Mouse (Mus musculus): ENCODE measurements around the gene Crlf2. TPM values are rescaled to one million over a fixed set of nuclear protein-coding genes. Genes with fewer than 3 reads are reported as not detected.

The Crlf2 gene
- 3.1 and 3.4 TPM in 2 replicates for polyA plus RNA-seq (2012; ENCODE audit: insufficient read depth, insufficient read length, missing spikeins)

GRCm38 (mm10) chr5:109558404-109559160 lies at the start of gene Crlf2:
Gene Crlf2, minus strand, starts transcription at chr5:109558993.
- H3K27ac ChIP-seq (replicated peaks; ENCODE audit: low read depth, low read length), result peak within 1 kb of the TSS; percentile 99
- no peaks in the 10 kb centered on the region for H3K4me1 ChIP-seq (ENCODE audit: control insufficient read depth, insufficient read depth, insufficient read length, low read length)
- H3K4me3 ChIP-seq (ENCODE audit: insufficient read depth, low read depth, low read length), result peak within 1 kb of the TSS; percentile 82

- Histone ChIP-seq H3K27ac (replicated peaks; ENCODE audit: low read depth, low read length) (no peak overlapping the region), H3K4me1 (ENCODE audit: control insufficient read depth, insufficient read depth, insufficient read length, low read length) (no peaks in the 10 kb centered on the region), H3K4me3 (ENCODE audit: insufficient read depth, low read depth, low read length) (no peak overlapping the region)
Measured at GRCm38 (mm10) chr5:109602585-109602984, 43.8 kb upstream of the Crlf2 start.

GRCm38 (mm10) chr5:109601080-109601479 lies 42.3 kb upstream of the Crlf2 start:
- Histone ChIP-seq H3K4me1 (ENCODE audit: control insufficient read depth, insufficient read depth, insufficient read length, low read length) (no peaks in the 10 kb centered on the region), H3K4me3 (ENCODE audit: insufficient read depth, low read depth, low read length) (no peak overlapping the region), H3K27ac (replicated peaks; ENCODE audit: low read depth, low read length) (no peak overlapping the region)

GRCm38 (mm10) chr5:109598876-109599275 lies 40.1 kb upstream of the Crlf2 start:
- no peak overlapping the region for H3K4me3 ChIP-seq (ENCODE audit: insufficient read depth, low read depth, low read length)
- H3K27ac ChIP-seq (replicated peaks; ENCODE audit: low read depth, low read length), result no peak overlapping the region
- H3K4me1 ChIP-seq (ENCODE audit: control insufficient read depth, insufficient read depth, insufficient read length, low read length), result no peaks in the 10 kb centered on the region

- Histone ChIP-seq H3K4me1 (ENCODE audit: control insufficient read depth, insufficient read depth, insufficient read length, low read length) (no peaks in the 10 kb centered on the region), H3K4me3 (ENCODE audit: insufficient read depth, low read depth, low read length) (no peak overlapping the region), H3K27ac (replicated peaks; ENCODE audit: low read depth, low read length) (no peak overlapping the region)
Measured at GRCm38 (mm10) chr5:109596647-109597046, 37.9 kb upstream of the Crlf2 start.

GRCm38 (mm10) chr5:109562829-109563228 lies 4.0 kb upstream of the Crlf2 start:
- Histone ChIP-seq H3K27ac (replicated peaks; ENCODE audit: low read depth, low read length) (no peak overlapping the region), H3K4me1 (ENCODE audit: control insufficient read depth, insufficient read depth, insufficient read length, low read length) (no peaks in the 10 kb centered on the region), H3K4me3 (ENCODE audit: insufficient read depth, low read depth, low read length) (no peak overlapping the region)

- Histone ChIP-seq H3K27ac (replicated peaks; ENCODE audit: low read depth, low read length) (no peak overlapping the region), H3K4me3 (ENCODE audit: insufficient read depth, low read depth, low read length) (peak overlapping the region; percentile 82), H3K4me1 (ENCODE audit: control insufficient read depth, insufficient read depth, insufficient read length, low read length) (no peaks in the 10 kb centered on the region)
Measured at GRCm38 (mm10) chr5:109559191-109559590, 398 bp upstream of the Crlf2 start.

GRCm38 (mm10) chr5:109558123-109558403 lies 730 bp downstream of the Crlf2 start:
- peak overlapping the region; percentile 79 for H3K27ac ChIP-seq (replicated peaks; ENCODE audit: low read depth, low read length)
- H3K4me3 ChIP-seq (ENCODE audit: insufficient read depth, low read depth, low read length), result peak overlapping the region; percentile 82

GRCm38 (mm10) chr5:109557321-109558122 lies 1.3 kb downstream of the Crlf2 start:
- Histone ChIP-seq H3K27ac (replicated peaks; ENCODE audit: low read depth, low read length) (peak overlapping the region; percentile 79), H3K4me3 (ENCODE audit: insufficient read depth, low read depth, low read length) (peak overlapping the region; percentile 82), H3K4me1 (ENCODE audit: control insufficient read depth, insufficient read depth, insufficient read length, low read length) (no peaks in the 10 kb centered on the region)

More at GRCm38 (mm10) chr5:109558123-109558403, 730 bp downstream of the Crlf2 start:
- H3K4me1 ChIP-seq (ENCODE audit: control insufficient read depth, insufficient read depth, insufficient read length, low read length), result no peaks in the 10 kb centered on the region

GRCm38 (mm10) chr5:109556591-109557320 lies 2.0 kb downstream of the Crlf2 start:
- H3K4me3 ChIP-seq (ENCODE audit: insufficient read depth, low read depth, low read length), result peak overlapping the region; percentile 82
- H3K27ac ChIP-seq (replicated peaks; ENCODE audit: low read depth, low read length), result peak overlapping the region; percentile 78
- H3K4me1 ChIP-seq (ENCODE audit: control insufficient read depth, insufficient read depth, insufficient read length, low read length), result no peaks in the 10 kb centered on the region

- no peak overlapping the region; the same call in 1 of the 2 replicates for H3K27ac ChIP-seq (replicated peaks; ENCODE audit: low read depth, low read length)
- peak overlapping the region; percentile 82 for H3K4me3 ChIP-seq (ENCODE audit: insufficient read depth, low read depth, low read length)
- no peaks in the 10 kb centered on the region for H3K4me1 ChIP-seq (ENCODE audit: control insufficient read depth, insufficient read depth, insufficient read length, low read length)
Measured at GRCm38 (mm10) chr5:109555676-109556571, 2.9 kb downstream of the Crlf2 start.

GRCm38 (mm10) chr5:109555236-109555675 lies 3.5 kb downstream of the Crlf2 start:
- H3K4me1 ChIP-seq (ENCODE audit: control insufficient read depth, insufficient read depth, insufficient read length, low read length), result no peaks in the 10 kb centered on the region
- no peak overlapping the region for H3K27ac ChIP-seq (replicated peaks; ENCODE audit: low read depth, low read length)

GRCm38 (mm10) chr5:109554091-109555050 lies 4.4 kb downstream of the Crlf2 start:
- no peak overlapping the region for H3K27ac ChIP-seq (replicated peaks; ENCODE audit: low read depth, low read length)
- no peak overlapping the region for H3K4me3 ChIP-seq (ENCODE audit: insufficient read depth, low read depth, low read length)
- no peaks in the 10 kb centered on the region for H3K4me1 ChIP-seq (ENCODE audit: control insufficient read depth, insufficient read depth, insufficient read length, low read length)

More at GRCm38 (mm10) chr5:109555236-109555675, 3.5 kb downstream of the Crlf2 start:
- no peak overlapping the region for H3K4me3 ChIP-seq (ENCODE audit: insufficient read depth, low read depth, low read length)
